Mouse (Mus musculus) midbrain, embryonic 11.5 days (tissue): ENCODE data around the gene Bbs1. TPM values are rescaled to one million over a fixed set of nuclear protein-coding genes. Genes with fewer than 3 reads are reported as not detected.
A peak's percentile ranks its signal among the peaks of the same experiment; 100 is the strongest.

ENCODE experiments used
- ATAC-seq: fragments of 200-750 bp; cut with Nextera tagmentation; 2 replicates; pipeline ENCODE4 v1.8.0; 2017; ENCODE audit warnings: moderate TSS enrichment, moderate library complexity; ENCODE audit not compliant: low FRiP score
- DNase-seq: peaks from one replicate; pipeline ENCODE4 v3.0.0; 2015; ENCODE audit warnings: low spot score; ENCODE audit errors: missing footprints
- H3K27ac ChIP-seq: fragments of 300-500 bp; sonication (generic); 2 replicates; pipeline ENCODE4 v1.5.1; 2014; ENCODE audit warnings: low read depth, low read length
- H3K27me3 ChIP-seq: fragments of 300-500 bp; sonication (generic); 2 replicates; pipeline ENCODE4 v1.6.1; 2014; ENCODE audit warnings: mild to moderate bottlenecking, low read length, moderate library complexity, mixed read lengths; ENCODE audit not compliant: control insufficient read depth, insufficient read depth
- H3K36me3 ChIP-seq: fragments of 300-500 bp; sonication (generic); 2 replicates; pipeline ENCODE4 v1.6.1; 2014; ENCODE audit warnings: mild to moderate bottlenecking, low read length, moderate library complexity, mixed read lengths; ENCODE audit not compliant: control insufficient read depth, insufficient read depth
- H3K4me1 ChIP-seq: fragments of 300-500 bp; sonication (generic); 2 replicates; pipeline ENCODE4 v1.6.1; 2014; ENCODE audit warnings: low read length; ENCODE audit not compliant: control insufficient read depth, insufficient read depth
- H3K4me2 ChIP-seq: fragments of 300-500 bp; sonication (generic); 2 replicates; pipeline ENCODE4 v1.6.1; 2014; ENCODE audit warnings: mild to moderate bottlenecking, moderate library complexity
- H3K4me3 ChIP-seq: fragments of 300-500 bp; sonication (generic); 2 replicates; pipeline ENCODE4 v1.5.1; 2014; ENCODE audit warnings: low read depth, low read length
- H3K9ac ChIP-seq: fragments of 300-500 bp; sonication (generic); 2 replicates; pipeline ENCODE4 v1.6.1; 2014; ENCODE audit warnings: low read length
- H3K9me3 ChIP-seq: fragments of 300-500 bp; sonication (generic); 2 replicates; pipeline ENCODE4 v1.6.1; 2016; ENCODE audit warnings: low read length; ENCODE audit not compliant: control insufficient read depth
- WGBS: fragments of 180-500 bp; shearing (Covaris S2); extraction: QIAGEN DNeasy Blood & Tissue Kit; methylation state at CpG from one replicate; pipeline ENCODE4 v1.1.7; 2014; 5-methylcytosine and 5-hydroxymethylcytosine counted together
- polyA plus RNA-seq: library from polyadenylated mRNA; unstranded; fragments of >200 nt; fragmentation: Nextera tagmentation; extraction: Ambion mirVana; gene quantifications from 2 replicates; pipeline ENCODE4 v1.2.1, GENCODE M21; 2014

Gene Bbs1
- polyA plus RNA-seq, 1 experiment from 2014 or later, result 7.8 TPM

GRCm38 (mm10) chr19:4847490-4847889, 58.9 kb downstream of the Bbs1 start:
- Histone ChIP-seq H3K9ac (no peak overlapping the region), H3K4me3 (no peak overlapping the region), H3K9me3 (no peaks in the 10 kb centered on the region), H3K36me3 (no peaks in the 10 kb centered on the region), H3K27ac (no peak overlapping the region), H3K4me2 (no peak overlapping the region), H3K27me3 (no peaks in the 10 kb centered on the region), H3K4me1 (no peaks in the 10 kb centered on the region)
- DNase-seq (no peak), ATAC-seq (no peak)
- 37% methylated on average over 7 of the region's 7 CpGs for WGBS

DNA sequence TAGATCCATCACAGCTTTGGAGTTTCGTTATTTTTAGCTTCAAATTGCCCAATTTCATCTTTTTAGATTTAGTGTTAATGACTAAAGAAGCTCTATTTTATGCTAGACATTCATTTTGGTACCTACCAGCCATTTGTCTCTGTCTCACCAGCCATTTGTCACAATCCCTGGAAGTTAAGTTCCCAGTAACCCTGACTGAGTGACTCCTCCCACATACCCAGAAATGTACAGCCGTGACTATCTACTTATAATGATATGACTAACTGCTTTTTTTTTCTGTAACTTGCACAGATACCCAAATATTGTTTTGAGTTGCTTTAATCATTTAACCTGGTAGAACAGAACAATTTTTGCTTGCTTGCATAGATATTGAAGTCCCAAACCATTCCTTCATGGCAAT, 60.6 kb downstream of the Bbs1 start:
- H3K4me2 ChIP-seq, result no peak overlapping the region
- no peak overlapping the region for H3K9ac ChIP-seq
- H3K27ac ChIP-seq, result no peak overlapping the region
- DNase-seq, result no peak
- no peaks in the 10 kb centered on the region for H3K36me3 ChIP-seq
- no peaks in the 10 kb centered on the region for H3K9me3 ChIP-seq
- H3K27me3 ChIP-seq, result peaks cover 2% of the 10 kb centered on the region; the same call in 1 of the 2 replicates
- ATAC-seq, result no peak
- H3K4me3 ChIP-seq, result no peak overlapping the region
- 76% methylated on average over 2 of the region's 2 CpGs for WGBS
- H3K4me1 ChIP-seq, result no peaks in the 10 kb centered on the region

DNA sequence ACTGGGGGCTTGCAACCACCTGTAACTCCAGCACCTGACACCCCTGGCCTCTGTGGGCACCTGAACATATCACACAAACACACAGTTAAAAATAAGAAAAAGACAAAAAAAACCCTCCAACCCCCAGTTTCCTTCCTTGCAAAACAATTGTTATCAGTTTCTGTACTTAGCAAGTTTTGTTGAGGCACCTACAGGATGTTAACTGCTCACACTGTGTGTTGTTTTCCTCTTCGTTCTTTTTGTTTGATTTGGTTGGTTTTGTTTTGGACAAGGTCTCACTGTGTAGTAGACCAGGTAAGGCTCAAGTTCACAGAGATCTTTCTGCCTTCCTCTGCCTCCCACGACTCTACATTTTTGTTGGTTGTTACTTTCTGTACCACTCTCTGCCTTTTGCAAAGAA, 63.8 kb downstream of the Bbs1 start:
- DNase-seq, result no peak
- WGBS, result 67% methylated on average over 2 of the region's 2 CpGs
- H3K36me3 ChIP-seq, result no peaks in the 10 kb centered on the region
- H3K9me3 ChIP-seq, result no peaks in the 10 kb centered on the region
- peaks cover 9% of the 10 kb centered on the region for H3K4me1 ChIP-seq
- H3K9ac ChIP-seq, result no peak overlapping the region
- H3K4me3 ChIP-seq, result no peak overlapping the region
- no peak for ATAC-seq
- no peak overlapping the region for H3K27ac ChIP-seq
- no peak overlapping the region for H3K4me2 ChIP-seq
- peaks cover 11% of the 10 kb centered on the region for H3K27me3 ChIP-seq

- H3K9ac ChIP-seq, result no peak overlapping the region
- H3K4me2 ChIP-seq, result no peak overlapping the region
- H3K4me3 ChIP-seq, result no peak overlapping the region
- no peaks in the 10 kb centered on the region for H3K36me3 ChIP-seq
- 88% methylated on average over 9 of the region's 9 CpGs for WGBS
- peaks cover 11% of the 10 kb centered on the region for H3K27me3 ChIP-seq
- H3K27ac ChIP-seq, result no peak overlapping the region
- no peaks in the 10 kb centered on the region for H3K9me3 ChIP-seq
- DNase-seq (no peak), ATAC-seq (no peak)
- peaks cover 9% of the 10 kb centered on the region for H3K4me1 ChIP-seq
These were observed 65.6 kb downstream of the Bbs1 start for GRCm38 (mm10) chr19:4840848-4841247.

GRCm38 (mm10) chr19:4839149-4839548, 67.3 kb downstream of the Bbs1 start, which contains the start of the genes Ccs and Ccdc87:
TSS of gene Ccs (minus strand) at chr19:4839332.
TSS of gene Ccdc87 (plus strand) at chr19:4839366.
- no peak within 1 kb of the TSS for H3K27ac ChIP-seq
- peak; percentile 98 for DNase-seq
- ATAC-seq, result peak; percentile 99

GRCm38 (mm10) chr19:4838526-4839140, 67.8 kb downstream of the Bbs1 start:
- Histone ChIP-seq H3K27me3 (peaks cover 11% of the 10 kb centered on the region), H3K4me1 (peaks cover 9% of the 10 kb centered on the region), H3K4me2 (peak overlapping the region; percentile 68), H3K36me3 (no peaks in the 10 kb centered on the region), H3K9ac (peak overlapping the region; percentile 71), H3K9me3 (no peaks in the 10 kb centered on the region), H3K27ac (no peak overlapping the region), H3K4me3 (peak overlapping the region; percentile 43)
- ATAC-seq (no peak), DNase-seq (no peak)
- WGBS, result 38% methylated on average over 10 of the region's 10 CpGs

More at GRCm38 (mm10) chr19:4839149-4839548, 67.3 kb downstream of the Bbs1 start, which contains the start of the genes Ccs and Ccdc87:
- Histone ChIP-seq H3K9me3 (no peaks in the 10 kb centered on the region), H3K27me3 (peaks cover 11% of the 10 kb centered on the region), H3K4me1 (peaks cover 9% of the 10 kb centered on the region), H3K9ac (peak within 1 kb of the TSS; percentile 71), H3K36me3 (no peaks in the 10 kb centered on the region), H3K4me2 (peak within 1 kb of the TSS; percentile 68), H3K4me3 (peak within 1 kb of the TSS; percentile 43)
- WGBS, result under 1% methylated on average over 25 of the region's 25 CpGs

- WGBS, result 91% methylated on average over 6 of the region's 6 CpGs
- DNase-seq, result no peak
These were observed 69.4 kb downstream of the Bbs1 start for GRCm38 (mm10) chr19:4837049-4837448.

More at GRCm38 (mm10) chr19:4837049-4837448, 69.4 kb downstream of the Bbs1 start:
- Histone ChIP-seq H3K4me2 (no peak overlapping the region), H3K4me1 (peaks cover 9% of the 10 kb centered on the region), H3K9me3 (no peaks in the 10 kb centered on the region), H3K27me3 (peaks cover 11% of the 10 kb centered on the region), H3K27ac (no peak overlapping the region), H3K36me3 (no peaks in the 10 kb centered on the region), H3K9ac (no peak overlapping the region), H3K4me3 (no peak overlapping the region)
- ATAC-seq, result no peak

Other genes starting within 250 kb of the Bbs1 start
- 2.3 and 3.4 TPM in 2 replicates for gene Gm960, start 208.0 kb downstream of the Bbs1 start, polyA plus RNA-seq
- 13.4 and 14.0 TPM in 2 replicates for gene Sptbn2, start 195.5 kb downstream of the Bbs1 start, polyA plus RNA-seq
- 137 and 152 TPM in 2 replicates for gene Rbm4b, start 150.1 kb downstream of the Bbs1 start, polyA plus RNA-seq
- 108 and 111 TPM in 2 replicates for gene Rbm4, start 112.7 kb downstream of the Bbs1 start, polyA plus RNA-seq
- gene Gm21992, start 95.0 kb downstream of the Bbs1 start, polyA plus RNA-seq, result 12.9 and 27.2 TPM in 2 replicates
- gene Rbm14, start 95.0 kb downstream of the Bbs1 start, polyA plus RNA-seq, result 108 and 113 TPM in 2 replicates
- gene Ccs, start 67.3 kb downstream of the Bbs1 start, polyA plus RNA-seq, result 34.1 and 35.6 TPM in 2 replicates
- 0.07 and 0.11 TPM in 2 replicates for gene Ccdc87, start 67.3 kb downstream of the Bbs1 start, polyA plus RNA-seq
- gene Ctsf, start 51.5 kb downstream of the Bbs1 start, polyA plus RNA-seq, result 34.1 and 34.9 TPM in 2 replicates
- 0.86 and 1.2 TPM in 2 replicates for gene Actn3, start 28.7 kb downstream of the Bbs1 start, polyA plus RNA-seq
- gene Zdhhc24, start 28.0 kb downstream of the Bbs1 start, polyA plus RNA-seq, result 12.4 and 13.3 TPM in 2 replicates
- 153 and 159 TPM in 2 replicates for gene Dpp3, start 21.7 kb upstream of the Bbs1 start, polyA plus RNA-seq
- 1.3 and 1.5 TPM in 2 replicates for gene Peli3, start 36.5 kb upstream of the Bbs1 start, polyA plus RNA-seq
- 157 and 158 TPM in 2 replicates for gene Mrpl11, start 55.5 kb upstream of the Bbs1 start, polyA plus RNA-seq
- gene Npas4, start 83.7 kb upstream of the Bbs1 start, polyA plus RNA-seq, result 0.04 TPM in 1 of 2 replicates, not detected in the other
- gene Slc29a2, start 117.2 kb upstream of the Bbs1 start, polyA plus RNA-seq, result 4.2 TPM in 2 replicates
- 40.1 and 41.7 TPM in 2 replicates for gene B4gat1, start 132.2 kb upstream of the Bbs1 start, polyA plus RNA-seq
- gene AC124502.3, start 132.3 kb upstream of the Bbs1 start, polyA plus RNA-seq, result 1.6 TPM in 2 replicates
- 66.1 and 68.4 TPM in 2 replicates for gene Brms1, start 134.7 kb upstream of the Bbs1 start, polyA plus RNA-seq
- gene Rin1, start 143.9 kb upstream of the Bbs1 start, polyA plus RNA-seq, result 0.63 and 1.4 TPM in 2 replicates
- gene Cd248, start 161.4 kb upstream of the Bbs1 start, polyA plus RNA-seq, result 26.7 and 32.2 TPM in 2 replicates
- gene Tmem151a, start 178.9 kb upstream of the Bbs1 start, polyA plus RNA-seq, result 1.3 TPM in 2 replicates
- 70.4 and 80.6 TPM in 2 replicates for gene Yif1a, start 181.9 kb upstream of the Bbs1 start, polyA plus RNA-seq
- gene Cnih2, start 191.9 kb upstream of the Bbs1 start, polyA plus RNA-seq, result 106 and 115 TPM in 2 replicates
- 214 and 231 TPM in 2 replicates for gene Rab1b, start 200.4 kb upstream of the Bbs1 start, polyA plus RNA-seq
- 24.4 and 25.0 TPM in 2 replicates for gene Klc2, start 211.9 kb upstream of the Bbs1 start, polyA plus RNA-seq